Mouse (Mus musculus) hindbrain, embryonic 10.5 days (tissue): Measurements from ENCODE around the gene Prkar2a. TPM values are rescaled to one million over a fixed set of nuclear protein-coding genes. Genes with fewer than 3 reads are reported as not detected.

ENCODE experiments used
- DNase-seq: peaks from one replicate; pipeline ENCODE4 v3.0.0-alpha.2; 2017; ENCODE audit warnings: low spot score
- H3K27ac ChIP-seq: fragments of 300-500 bp; sonication (generic); 2 replicates; pipeline ENCODE4 v1.5.1; 2016; ENCODE audit warnings: mild to moderate bottlenecking, moderate library complexity
- H3K27me3 ChIP-seq: fragments of 300-500 bp; sonication (generic); 2 replicates; pipeline ENCODE4 v1.6.1; 2016; ENCODE audit warnings: mild to moderate bottlenecking; ENCODE audit not compliant: poor library complexity, insufficient read depth, severe bottlenecking
- H3K36me3 ChIP-seq: fragments of 300-500 bp; sonication (generic); 2 replicates; pipeline ENCODE4 v1.6.1; 2016; ENCODE audit warnings: mild to moderate bottlenecking, moderate library complexity
- H3K4me1 ChIP-seq: fragments of 300-500 bp; sonication (generic); replicated peaks from 2 replicates; pipeline ENCODE4 v1.6.1; 2016; ENCODE audit warnings: mild to moderate bottlenecking
- H3K4me3 ChIP-seq: fragments of 300-500 bp; sonication (generic); 2 replicates; pipeline ENCODE4 v1.5.1; 2016; ENCODE audit warnings: mild to moderate bottlenecking, moderate library complexity
- H3K9me3 ChIP-seq: fragments of 300-500 bp; sonication (generic); 2 replicates; pipeline ENCODE4 v1.6.1; 2016; ENCODE audit warnings: mild to moderate bottlenecking, moderate library complexity
- WGBS: fragments of 180-500 bp; shearing (Covaris S2); methylation state at CpG from one replicate; pipeline ENCODE4 v1.1.7; 2016; 5-methylcytosine and 5-hydroxymethylcytosine counted together
- polyA plus RNA-seq: library from polyadenylated mRNA; unstranded; fragments of >200 nt; fragmentation: Nextera tagmentation; extraction: Ambion mirVana; gene quantifications from 2 replicates; pipeline ENCODE4 v1.2.1, GENCODE M21; 2016

Gene Prkar2a
- polyA plus RNA-seq, 1 experiment from 2014 or later = 35.0 TPM

DNA sequence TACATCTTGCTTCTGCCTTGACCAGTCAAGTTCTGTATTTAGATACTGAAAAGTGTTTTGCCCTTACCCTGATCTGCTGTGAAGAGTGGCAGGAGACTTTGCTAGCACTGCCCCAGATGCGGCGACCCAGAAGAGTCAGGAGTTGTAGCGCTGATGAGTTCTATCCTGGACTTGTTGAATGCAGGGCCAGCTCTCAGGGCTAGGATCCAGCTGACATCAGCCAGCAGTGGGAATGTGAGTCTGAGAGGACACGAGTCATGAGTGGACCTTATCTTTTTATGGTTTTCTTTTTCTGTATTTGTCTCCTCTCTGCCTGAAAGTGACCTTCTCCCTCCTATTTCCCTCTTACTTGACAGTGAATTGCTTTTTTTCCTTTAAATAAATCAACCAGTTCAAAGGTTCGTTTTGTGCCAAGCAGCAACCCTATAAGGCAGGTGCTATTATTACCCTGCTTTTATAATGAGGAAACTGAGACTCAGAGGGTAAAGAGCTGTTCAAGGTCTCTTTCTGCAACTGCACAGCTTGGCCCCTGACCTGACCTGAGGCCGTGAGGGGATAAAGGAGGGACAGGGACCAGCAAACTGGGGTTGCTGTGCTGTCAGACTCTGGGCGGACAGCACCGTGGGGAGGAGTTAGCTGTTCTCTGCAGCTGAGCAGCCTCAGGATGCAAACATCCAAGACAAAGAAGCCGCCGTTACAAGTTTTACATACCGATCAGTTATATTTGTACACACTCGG lies 14.4 kb downstream of the Prkar2a start:
- Histone ChIP-seq H3K4me1 (peaks cover 20% of the 10 kb centered on the region), H3K27ac (no peak overlapping the region; the same call in 1 of the 2 replicates), H3K9me3 (no peaks in the 10 kb centered on the region), H3K4me3 (no peak overlapping the region), H3K36me3 (no peaks in the 10 kb centered on the region), H3K27me3 (no peaks in the 10 kb centered on the region)
- peak; percentile 10 for DNase-seq
- WGBS = 34% methylated on average over 12 of the region's 12 CpGs

DNA sequence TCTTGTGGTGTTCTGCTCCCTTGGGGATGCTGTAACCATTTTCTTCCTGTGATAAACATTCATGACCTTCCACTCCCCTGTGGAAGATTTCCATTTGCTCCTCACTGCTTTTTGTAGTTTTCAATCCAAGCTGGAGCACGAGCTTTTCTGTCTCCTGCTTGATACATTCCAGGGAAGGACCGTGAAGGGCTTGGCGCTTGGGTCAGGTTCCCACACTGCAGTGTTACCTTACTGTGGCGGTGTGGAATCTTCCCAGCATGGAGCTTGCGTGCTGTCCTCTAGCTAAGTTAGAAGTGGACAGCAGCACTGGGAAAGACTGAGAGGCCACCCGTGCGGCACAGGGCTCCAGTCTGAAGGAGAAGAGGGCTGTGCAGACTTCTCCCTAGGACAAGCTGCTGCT lies 15.5 kb downstream of the Prkar2a start:
- no peak for DNase-seq
- H3K27ac ChIP-seq = peak overlapping the region; percentile 8; the same call in 1 of the 2 replicates
- 66% methylated on average over 7 of the region's 7 CpGs for WGBS

GRCm38 (mm10) chr9:108707212-108707611 lies 18.1 kb downstream of the Prkar2a start:
- no peak overlapping the region for H3K4me3 ChIP-seq
- DNase-seq = no peak
- H3K27me3 ChIP-seq = no peaks in the 10 kb centered on the region
- whole genome bisulfite sequencing = 93% methylated on average over 2 of the region's 2 CpGs
- H3K36me3 ChIP-seq = no peaks in the 10 kb centered on the region
- H3K27ac ChIP-seq = no peak overlapping the region
- peaks cover 20% of the 10 kb centered on the region for H3K4me1 ChIP-seq
- H3K9me3 ChIP-seq = no peaks in the 10 kb centered on the region

More for the DNA sequence above, 15.5 kb downstream of the Prkar2a start:
- Histone ChIP-seq H3K4me1 (peaks cover 20% of the 10 kb centered on the region), H3K36me3 (no peaks in the 10 kb centered on the region), H3K4me3 (no peak overlapping the region), H3K9me3 (no peaks in the 10 kb centered on the region), H3K27me3 (no peaks in the 10 kb centered on the region)

GRCm38 (mm10) chr9:108708833-108709232 lies 19.7 kb downstream of the Prkar2a start:
- 90% methylated on average over 8 of the region's 8 CpGs for WGBS

GRCm38 (mm10) chr9:108710767-108711166 lies 21.7 kb downstream of the Prkar2a start:
- H3K27ac ChIP-seq = no peak overlapping the region
- DNase-seq = no peak
- H3K4me3 ChIP-seq = no peak overlapping the region
- no peaks in the 10 kb centered on the region for H3K27me3 ChIP-seq
- WGBS = 83% methylated on average over 7 of the region's 7 CpGs
- no peaks in the 10 kb centered on the region for H3K4me1 ChIP-seq
- H3K36me3 ChIP-seq = no peaks in the 10 kb centered on the region
- H3K9me3 ChIP-seq = no peaks in the 10 kb centered on the region

More at GRCm38 (mm10) chr9:108708833-108709232, 19.7 kb downstream of the Prkar2a start:
- H3K4me1 ChIP-seq = peaks cover 11% of the 10 kb centered on the region
- H3K27me3 ChIP-seq = no peaks in the 10 kb centered on the region
- H3K27ac ChIP-seq = no peak overlapping the region
- no peak for DNase-seq
- H3K9me3 ChIP-seq = no peaks in the 10 kb centered on the region
- H3K4me3 ChIP-seq = no peak overlapping the region
- H3K36me3 ChIP-seq = no peaks in the 10 kb centered on the region

DNA sequence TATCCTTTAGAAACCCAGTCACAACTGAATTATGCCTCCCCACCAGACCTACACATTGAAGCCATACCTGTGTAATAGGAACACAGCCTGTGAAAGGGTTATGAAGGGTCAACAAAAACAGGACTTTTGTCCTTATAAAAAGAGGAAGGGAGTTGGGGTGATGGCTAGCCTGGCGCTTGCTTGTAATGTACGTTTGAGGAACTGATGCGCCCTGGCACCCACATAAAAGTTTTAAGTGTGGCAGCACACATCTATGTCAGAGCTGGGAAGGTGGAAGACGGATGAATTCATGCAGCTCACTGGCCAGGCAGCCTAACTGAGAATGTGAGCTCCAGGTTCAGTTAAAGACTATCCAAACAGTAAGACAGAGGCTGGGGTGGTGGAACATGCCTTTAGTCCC lies 27.1 kb downstream of the Prkar2a start:
- Histone ChIP-seq H3K4me1 (no peaks in the 10 kb centered on the region), H3K4me3 (no peak overlapping the region), H3K27ac (no peak overlapping the region), H3K9me3 (no peaks in the 10 kb centered on the region), H3K36me3 (peaks cover 37% of the 10 kb centered on the region), H3K27me3 (no peaks in the 10 kb centered on the region)
- WGBS = 93% methylated on average over 4 of the region's 4 CpGs
- no peak for DNase-seq

- H3K27me3 ChIP-seq = no peaks in the 10 kb centered on the region
- peaks cover 50% of the 10 kb centered on the region for H3K36me3 ChIP-seq
- DNase-seq = no peak
- H3K9me3 ChIP-seq = no peaks in the 10 kb centered on the region
- H3K4me1 ChIP-seq = 0 out of 2 replicates have a peak, but pooled peaks cover 3% of the 10 kb centered on the region
- no peak overlapping the region for H3K27ac ChIP-seq
- WGBS = 17% methylated on average over 2 of the region's 2 CpGs
- H3K4me3 ChIP-seq = no peak overlapping the region
These were observed 34.6 kb downstream of the Prkar2a start for GRCm38 (mm10) chr9:108723751-108724150.

- Histone ChIP-seq H3K36me3 (peaks cover 35% of the 10 kb centered on the region), H3K9me3 (no peaks in the 10 kb centered on the region), H3K27me3 (no peaks in the 10 kb centered on the region), H3K4me1 (0 out of 2 replicates have a peak, but pooled peaks cover 3% of the 10 kb centered on the region), H3K27ac (no peak overlapping the region), H3K4me3 (no peak overlapping the region)
- WGBS = 95% methylated on average over 5 of the region's 5 CpGs
- no peak for DNase-seq
These were observed 37.0 kb downstream of the Prkar2a start for GRCm38 (mm10) chr9:108726116-108726515.

DNA sequence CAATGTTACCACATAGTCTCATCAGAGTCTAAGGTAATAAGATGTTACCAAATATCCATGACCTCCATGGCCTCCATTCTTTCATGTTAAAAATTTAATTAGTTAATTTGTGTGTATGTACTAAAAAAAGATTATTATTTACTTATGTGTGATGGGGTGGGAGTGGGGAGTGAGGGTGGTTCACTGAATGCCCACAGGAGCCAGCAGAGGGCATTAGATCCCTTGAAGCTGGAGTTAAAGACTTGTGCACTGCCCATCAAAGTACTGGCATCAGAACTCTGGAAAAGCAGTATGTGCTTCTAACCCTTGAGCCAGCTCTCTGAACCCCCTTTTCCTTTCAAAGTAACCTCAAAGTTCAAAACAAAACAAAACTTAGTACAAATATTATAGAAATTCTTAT lies 39.9 kb downstream of the Prkar2a start:
- Histone ChIP-seq H3K27ac (no peak overlapping the region), H3K36me3 (peaks cover 37% of the 10 kb centered on the region; the same call in 1 of the 2 replicates), H3K4me3 (no peak overlapping the region), H3K9me3 (no peaks in the 10 kb centered on the region), H3K4me1 (no peaks in the 10 kb centered on the region), H3K27me3 (no peaks in the 10 kb centered on the region)
- no peak for DNase-seq

DNA sequence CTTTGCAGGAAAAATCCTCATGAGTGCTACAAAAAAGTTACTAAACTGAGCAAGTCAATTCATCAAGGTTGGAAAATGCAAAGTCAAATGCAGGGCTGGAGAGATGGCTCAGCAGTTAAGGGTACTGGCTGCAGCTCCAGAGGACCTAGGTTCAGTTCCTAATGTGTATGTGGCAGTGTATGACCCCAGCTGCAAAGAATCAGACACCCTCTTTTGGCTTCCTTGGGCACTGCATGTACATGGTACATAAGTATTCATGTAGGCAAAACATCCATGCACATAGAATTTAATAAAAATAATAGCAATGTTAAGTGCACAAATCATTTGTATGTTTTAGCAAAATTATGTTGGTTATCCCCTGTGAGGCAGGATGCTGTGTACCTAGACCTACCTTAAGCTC lies 43.3 kb downstream of the Prkar2a start:
- H3K4me3 ChIP-seq = no peak overlapping the region
- DNase-seq = no peak

DNA sequence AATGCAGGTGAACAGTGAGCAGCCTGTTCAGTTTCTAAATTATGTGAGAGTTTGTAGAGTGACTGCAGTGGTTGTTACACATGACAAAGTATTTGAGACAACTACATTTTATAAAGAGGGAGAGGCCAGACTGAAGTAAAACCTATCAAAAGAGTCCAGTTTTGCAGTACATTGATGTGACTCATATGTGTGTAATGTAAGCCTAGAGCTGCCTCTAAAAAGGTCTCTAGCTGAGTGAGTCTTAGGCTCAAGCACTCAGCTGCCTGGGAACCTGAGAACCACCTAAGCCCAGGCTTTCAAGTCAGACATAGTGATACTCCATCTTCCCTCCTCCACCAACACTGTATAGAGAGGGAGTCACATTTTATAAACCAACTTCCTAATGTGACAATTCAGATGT lies 45.5 kb downstream of the Prkar2a start:
- Histone ChIP-seq H3K4me3 (no peak overlapping the region), H3K9me3 (no peaks in the 10 kb centered on the region), H3K27me3 (no peaks in the 10 kb centered on the region), H3K4me1 (no peaks in the 10 kb centered on the region), H3K27ac (no peak overlapping the region), H3K36me3 (peaks cover 46% of the 10 kb centered on the region)
- no peak for DNase-seq

More for the DNA sequence above, 43.3 kb downstream of the Prkar2a start:
- H3K9me3 ChIP-seq = no peaks in the 10 kb centered on the region
- H3K27ac ChIP-seq = no peak overlapping the region
- no peaks in the 10 kb centered on the region for H3K27me3 ChIP-seq
- peaks cover 56% of the 10 kb centered on the region for H3K36me3 ChIP-seq
- H3K4me1 ChIP-seq = no peaks in the 10 kb centered on the region

- Histone ChIP-seq H3K36me3 (peaks cover 64% of the 10 kb centered on the region), H3K27ac (no peak overlapping the region), H3K27me3 (no peaks in the 10 kb centered on the region), H3K9me3 (no peaks in the 10 kb centered on the region), H3K4me3 (no peak overlapping the region), H3K4me1 (no peaks in the 10 kb centered on the region)
- no peak for DNase-seq
- WGBS = 66% methylated on average over 3 of the region's 3 CpGs
These were observed 50.1 kb downstream of the Prkar2a start for GRCm38 (mm10) chr9:108739239-108739638.

DNA sequence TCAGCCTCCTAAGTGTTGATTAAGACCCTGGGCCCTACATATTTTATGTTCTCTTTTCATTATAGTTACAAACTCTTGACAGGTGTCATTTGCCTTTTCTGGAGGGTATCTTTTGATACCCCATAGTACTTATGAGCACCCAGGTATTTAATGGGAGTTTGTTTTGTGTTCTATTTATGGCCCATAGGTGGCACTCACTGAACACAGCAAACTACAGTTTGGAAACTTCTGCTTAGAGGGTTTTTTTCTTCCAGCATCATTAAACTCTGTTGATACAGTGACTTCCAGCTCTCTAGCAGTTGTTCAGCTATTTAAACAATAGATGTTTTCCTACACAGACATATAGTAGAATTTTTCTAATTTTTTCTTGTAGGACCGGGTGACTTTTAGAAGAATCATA lies 50.9 kb downstream of the Prkar2a start:
- peaks cover 63% of the 10 kb centered on the region for H3K36me3 ChIP-seq

More for the DNA sequence above, 50.9 kb downstream of the Prkar2a start:
- no peak for DNase-seq
- Histone ChIP-seq H3K27ac (no peak overlapping the region), H3K4me1 (no peaks in the 10 kb centered on the region), H3K27me3 (no peaks in the 10 kb centered on the region), H3K9me3 (no peaks in the 10 kb centered on the region), H3K4me3 (no peak overlapping the region)
- 95% methylated on average over 1 of the region's 1 CpGs for WGBS
